Mouse (Mus musculus) duodenum, adult 2 months (tissue): ENCODE results near the gene Tbx10. TPM values are rescaled to one million over a fixed set of nuclear protein-coding genes. Genes with fewer than 3 reads are reported as not detected.

Experiments
- polyA plus RNA-seq: library from polyadenylated mRNA; depleted of rRNA; stranded (reverse); fragments of >200 nt; gene quantifications from 2 replicates; pipeline ENCODE4 v1.2.3, GENCODE M21; 2012; ENCODE audit warnings: low replicate concordance; rRNA removed

Tbx10 gene
- polyA plus RNA-seq, result 0.28 TPM in 1 of 2 replicates, not detected in the other

DNA sequence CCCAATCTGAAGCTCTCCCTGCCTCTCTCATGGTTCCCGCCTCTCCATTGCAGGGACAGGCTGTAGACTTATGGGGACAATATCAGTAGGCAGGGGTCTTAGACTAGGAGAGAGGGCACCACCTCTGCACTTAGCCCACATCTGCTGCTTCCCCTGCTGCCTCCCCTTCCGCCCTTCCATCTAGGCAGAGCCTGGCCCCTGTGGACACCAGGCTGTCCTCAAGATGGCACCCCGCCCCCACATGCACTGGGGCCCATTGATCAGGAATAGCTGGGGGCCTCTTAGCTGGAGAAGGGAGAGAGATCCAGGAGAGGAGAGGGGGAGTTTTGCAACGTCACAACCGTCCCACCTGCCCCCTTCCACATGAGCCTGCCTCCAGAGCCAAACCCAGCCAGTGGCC lies at the start of gene Tbx10:
Gene Tbx10, plus strand, starts transcription at position 337 of the 400 bp plus-strand sequence.

DNA sequence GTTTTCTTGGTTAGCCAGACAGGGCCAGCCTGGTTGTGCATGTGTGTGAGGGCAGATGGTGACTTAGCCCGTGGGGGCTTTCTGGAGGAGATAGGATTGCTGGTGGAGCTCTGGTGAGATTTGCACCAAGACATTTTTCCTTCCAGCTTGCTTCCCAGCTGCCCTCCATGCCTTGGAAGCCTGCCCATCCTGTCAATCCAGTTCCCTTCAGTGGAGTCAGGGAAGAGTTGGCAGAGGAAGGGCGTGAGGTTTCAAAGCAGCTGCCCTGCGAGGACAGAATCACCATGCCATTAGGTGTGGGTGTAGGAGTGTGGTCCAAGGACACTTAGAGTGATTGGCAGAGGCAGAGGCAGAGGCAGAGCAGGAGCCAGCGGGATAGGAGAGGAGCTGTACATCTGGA lies 34.1 kb upstream of the Tbx10 start, which contains the start of gene Aldh3b3:
Gene Aldh3b3, plus strand, starts transcription at position 176 of the 400 bp plus-strand sequence.

DNA sequence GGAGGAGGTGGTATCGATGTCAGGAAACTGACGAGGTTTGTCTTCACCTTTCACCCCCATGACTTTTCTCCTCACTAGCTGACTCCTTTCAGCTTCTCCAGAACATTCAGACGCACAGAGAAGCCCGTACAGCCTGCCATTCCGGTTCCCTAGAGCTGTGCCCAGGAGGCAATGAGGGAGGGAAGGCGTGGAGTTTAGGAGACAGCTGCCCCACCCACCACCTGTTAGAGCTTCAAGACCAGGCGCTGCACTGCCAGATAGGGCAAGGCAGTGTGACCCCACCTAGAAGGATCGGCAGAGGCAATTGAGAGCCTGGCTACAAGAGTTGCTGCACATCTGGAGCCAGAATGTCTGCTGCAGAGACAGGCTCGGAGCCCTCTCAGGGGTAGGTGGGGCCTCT lies 20.3 kb upstream of the Tbx10 start, which contains the start of gene Aldh3b2:
Gene Aldh3b2, plus strand, starts transcription at position 100 of the 400 bp plus-strand sequence.

GRCm38 (mm10) chr19:3986334-3986733 lies 6.2 kb upstream of the Tbx10 start, which contains the start of gene Acy3:
TSS of gene Acy3 (plus strand) at chr19:3986570.

GRCm38 (mm10) chr19:4000119-4000900 lies 7.8 kb downstream of the Tbx10 start, which contains the start of the genes Nudt8 and Gm49405:
TSS of gene Nudt8 (plus strand) at chr19:4000580.
TSS of gene Gm49405 (plus strand) at chr19:4000626.

DNA sequence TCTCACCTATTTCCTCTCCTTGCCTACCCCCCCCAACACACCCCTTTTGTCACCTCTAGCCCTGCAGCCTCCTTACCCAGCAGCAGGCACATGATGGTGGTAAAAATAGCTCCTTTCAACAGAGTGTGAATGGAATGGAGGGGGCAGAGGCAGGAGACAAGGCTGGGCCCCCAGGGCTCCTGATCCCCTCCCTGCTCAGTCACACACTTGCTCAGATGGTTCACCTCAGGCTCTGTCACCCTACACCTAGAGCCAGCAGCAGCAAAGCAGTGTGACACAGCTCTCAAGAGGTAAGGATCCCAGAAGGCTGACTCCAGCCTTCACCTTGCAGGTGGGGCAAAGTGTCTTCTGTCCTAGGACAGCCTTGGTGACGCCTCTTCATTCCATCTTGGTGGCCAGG lies 10.6 kb downstream of the Tbx10 start, which contains the start of gene Doc2g:
Gene Doc2g, plus strand, starts transcription at position 202 of the 400 bp plus-strand sequence.

GRCm38 (mm10) chr19:4012432-4013022 lies 20.0 kb downstream of the Tbx10 start, which contains the start of gene Ndufv1:
TSS of gene Ndufv1 (minus strand) at chr19:4012806.

DNA sequence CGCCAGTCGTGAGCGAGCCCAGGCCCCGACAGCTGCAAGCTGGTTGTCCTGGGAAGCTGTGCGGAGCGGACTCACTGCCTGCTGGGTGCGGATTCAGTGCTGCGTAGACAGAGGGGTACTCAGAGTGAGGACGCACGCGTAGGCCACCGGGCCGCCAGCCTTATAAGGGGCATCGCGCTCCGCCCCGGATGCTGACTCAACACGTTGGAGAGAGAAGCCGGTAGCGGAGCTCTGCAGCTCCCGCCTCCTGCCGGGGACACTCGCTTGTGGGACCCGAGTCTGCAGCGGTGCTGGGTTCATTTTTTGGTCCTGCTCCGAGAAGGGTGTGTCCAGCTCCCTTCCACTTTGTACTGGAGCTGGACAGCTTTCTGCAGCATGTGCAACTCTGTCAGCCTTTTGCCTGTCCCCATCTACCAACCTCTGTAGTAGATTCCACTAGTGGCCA lies 45.3 kb downstream of the Tbx10 start, which contains the start of gene Gstp1:
Gene Gstp1, minus strand, starts transcription at position 198 of the 445 bp plus-strand sequence.

GRCm38 (mm10) chr19:4045966-4046865 lies 53.7 kb downstream of the Tbx10 start, which contains the start of gene Gstp2:
TSS of gene Gstp2 (minus strand) at chr19:4046023.

Other genes with a start within 250 kb of the Tbx10 start
- 5.0 and 7.4 TPM in 2 replicates for gene Kmt5b, start 225.3 kb upstream of the Tbx10 start, polyA plus RNA-seq
- 103 and 183 TPM in 2 replicates for gene Chka, start 141.0 kb upstream of the Tbx10 start, polyA plus RNA-seq
- 151 and 158 TPM in 2 replicates for gene Tcirg1, start 85.6 kb upstream of the Tbx10 start, polyA plus RNA-seq
- gene Ndufs8, start 80.0 kb upstream of the Tbx10 start, polyA plus RNA-seq, result 282 and 420 TPM in 2 replicates
- 34.0 and 57.2 TPM in 2 replicates for gene Aldh3b1, start 62.9 kb upstream of the Tbx10 start, polyA plus RNA-seq
- 99.1 and 127 TPM in 2 replicates for gene Unc93b1, start 57.6 kb upstream of the Tbx10 start, polyA plus RNA-seq
- gene Aldh3b3, start 34.1 kb upstream of the Tbx10 start, polyA plus RNA-seq, result not detected in 2 replicates
- 0.58 and 1.3 TPM in 2 replicates for gene Aldh3b2, start 20.4 kb upstream of the Tbx10 start, polyA plus RNA-seq
- gene Acy3, start 6.2 kb upstream of the Tbx10 start, polyA plus RNA-seq, result 136 and 319 TPM in 2 replicates
- gene Nudt8, start 7.8 kb downstream of the Tbx10 start, polyA plus RNA-seq, result 26.8 and 33.7 TPM in 2 replicates
- 0.97 and 1.6 TPM in 2 replicates for gene Gm49405, start 7.9 kb downstream of the Tbx10 start, polyA plus RNA-seq
- gene Doc2g, start 10.6 kb downstream of the Tbx10 start, polyA plus RNA-seq, result 9.0 and 9.5 TPM in 2 replicates
- gene Ndufv1, start 20.1 kb downstream of the Tbx10 start, polyA plus RNA-seq, result 160 and 198 TPM in 2 replicates
- gene Gstp1, start 45.2 kb downstream of the Tbx10 start, polyA plus RNA-seq, result 2,340 and 2,743 TPM in 2 replicates
- gene Gstp2, start 53.3 kb downstream of the Tbx10 start, polyA plus RNA-seq, result 291 and 464 TPM in 2 replicates
- gene Gstp3, start 66.8 kb downstream of the Tbx10 start, polyA plus RNA-seq, result 13.8 and 20.0 TPM in 2 replicates
- gene Cabp2, start 88.8 kb downstream of the Tbx10 start, polyA plus RNA-seq, result 9.6 TPM in 1 of 2 replicates, not detected in the other
- gene Cdk2ap2, start 104.4 kb downstream of the Tbx10 start, polyA plus RNA-seq, result 348 and 507 TPM in 2 replicates
- 152 and 179 TPM in 2 replicates for gene Pitpnm1, start 107.2 kb downstream of the Tbx10 start, polyA plus RNA-seq
- 38.1 and 59.6 TPM in 2 replicates for gene Aip, start 133.1 kb downstream of the Tbx10 start, polyA plus RNA-seq
- gene Gpr152, start 147.0 kb downstream of the Tbx10 start, polyA plus RNA-seq, result 0.04 TPM in 1 of 2 replicates, not detected in the other
- gene Cabp4, start 151.3 kb downstream of the Tbx10 start, polyA plus RNA-seq, result 0.22 and 0.57 TPM in 2 replicates
- 265 and 317 TPM in 2 replicates for gene Coro1b, start 155.9 kb downstream of the Tbx10 start, polyA plus RNA-seq
- 94.5 and 168 TPM in 2 replicates for gene Ptprcap, start 160.9 kb downstream of the Tbx10 start, polyA plus RNA-seq
- gene Rps6kb2, start 170.6 kb downstream of the Tbx10 start, polyA plus RNA-seq, result 49.5 and 55.8 TPM in 2 replicates
- 1.9 and 3.4 TPM in 2 replicates for gene Carns1, start 182.7 kb downstream of the Tbx10 start, polyA plus RNA-seq
- gene Tbc1d10c, start 198.5 kb downstream of the Tbx10 start, polyA plus RNA-seq, result 8.6 and 23.0 TPM in 2 replicates
- 237 and 257 TPM in 2 replicates for gene Ppp1ca, start 199.3 kb downstream of the Tbx10 start, polyA plus RNA-seq
- 12.2 and 12.9 TPM in 2 replicates for gene Rad9a, start 208.9 kb downstream of the Tbx10 start, polyA plus RNA-seq
- 6.8 and 12.7 TPM in 2 replicates for gene Clcf1, start 221.5 kb downstream of the Tbx10 start, polyA plus RNA-seq
- gene AC109138.7, start 221.6 kb downstream of the Tbx10 start, polyA plus RNA-seq, result not detected in 2 replicates
- gene Pold4, start 239.1 kb downstream of the Tbx10 start, polyA plus RNA-seq, result 67.0 and 146 TPM in 2 replicates